Mouse (Mus musculus): ENCODE measurements around the gene Tubg1. TPM values are rescaled to one million over a fixed set of nuclear protein-coding genes. Genes with fewer than 3 reads are reported as not detected.

The Tubg1 gene
- polyA plus RNA-seq, 1 experiment: 27.3 TPM

DNA sequence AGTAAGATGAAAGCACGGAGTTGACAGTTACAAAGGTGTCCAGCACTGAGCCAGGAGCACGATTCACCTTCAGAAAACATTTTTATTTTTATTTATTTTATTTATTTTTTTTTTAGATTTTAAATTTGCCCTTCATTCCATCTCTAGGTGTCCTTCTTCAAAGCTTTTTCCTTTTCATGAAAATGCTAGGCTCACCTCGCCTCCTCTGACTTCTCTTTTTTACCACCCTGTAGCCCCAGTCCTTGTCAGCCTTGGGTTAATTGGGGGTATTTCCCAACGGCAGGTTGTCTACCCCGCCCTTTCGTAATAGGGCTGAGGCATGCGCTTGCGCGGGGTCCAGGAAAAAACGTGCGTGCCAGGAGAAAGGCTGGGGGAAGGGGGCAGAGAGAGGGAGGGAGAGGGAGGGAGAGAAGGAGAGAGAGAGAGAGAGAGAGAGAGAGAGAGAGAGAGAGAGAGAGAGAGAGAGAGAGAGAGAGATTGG, 55.9 kb downstream of the Tubg1 start:
- no peak overlapping the region for H3K4me3 ChIP-seq (ENCODE audit: control insufficient read depth, low read depth, low read length)
- peaks cover 25% of the 10 kb centered on the region for H3K4me1 ChIP-seq (ENCODE audit: control insufficient read depth, insufficient read depth, low read length)
- TF ChIP-seq CTCF (IDR thresholded peaks at IDR 0.05; ENCODE audit: control insufficient read depth, insufficient read depth, insufficient replicate concordance, low read depth, low read length) (no peak), POLR2A (IDR thresholded peaks at IDR 0.05; ENCODE audit: control insufficient read depth, low read depth, low read length) (no peak)
- H3K27me3 ChIP-seq (ENCODE audit: control insufficient read depth, insufficient read depth, low read length): peaks cover 2% of the 10 kb centered on the region; the same call in 1 of the 2 replicates
- no peaks in the 10 kb centered on the region for H3K36me3 ChIP-seq (ENCODE audit: control insufficient read depth, insufficient read depth, low read length)
- no peak overlapping the region for H3K27ac ChIP-seq (ENCODE audit: control insufficient read depth, insufficient read depth, low read depth, low read length)

Other genes starting within 250 kb of the Tubg1 start
- 25.0 and 30.2 TPM in 2 replicates for gene Stat3, start 180.4 kb upstream of the Tubg1 start, polyA plus RNA-seq (2012; rRNA removed)
- 5.1 and 6.1 TPM in 2 replicates for gene Cavin1, start 149.1 kb upstream of the Tubg1 start, polyA plus RNA-seq (2012; rRNA removed)
- gene Atp6v0a1, start 110.5 kb upstream of the Tubg1 start, polyA plus RNA-seq (2012; rRNA removed): 18.1 and 23.7 TPM in 2 replicates
- 46.2 and 46.3 TPM in 2 replicates for gene Naglu, start 49.9 kb upstream of the Tubg1 start, polyA plus RNA-seq (2012; rRNA removed)
- 0.66 and 0.88 TPM in 2 replicates for gene Hsd17b1, start 41.5 kb upstream of the Tubg1 start, polyA plus RNA-seq (2012; rRNA removed)
- gene Coasy, start 37.4 kb upstream of the Tubg1 start, polyA plus RNA-seq (2012; rRNA removed): 21.0 and 21.7 TPM in 2 replicates
- gene Mlx, start 32.7 kb upstream of the Tubg1 start, polyA plus RNA-seq (2012; rRNA removed): 6.4 and 6.7 TPM in 2 replicates
- 77.6 and 77.9 TPM in 2 replicates for gene Psmc3ip, start 24.5 kb upstream of the Tubg1 start, polyA plus RNA-seq (2012; rRNA removed)
- 51.5 and 53.8 TPM in 2 replicates for gene Retreg3, start within 50 bp of the Tubg1 start, polyA plus RNA-seq (2012; rRNA removed)
- gene Tubg2, start 36.0 kb downstream of the Tubg1 start, polyA plus RNA-seq (2012; rRNA removed): 1.6 and 1.9 TPM in 2 replicates
- 0.40 and 0.44 TPM in 2 replicates for gene Cntnap1, start 50.6 kb downstream of the Tubg1 start, polyA plus RNA-seq (2012; rRNA removed)
- gene Plekhh3, start 51.4 kb downstream of the Tubg1 start, polyA plus RNA-seq (2012; rRNA removed): 2.6 and 4.1 TPM in 2 replicates
- gene Ccr10, start 55.5 kb downstream of the Tubg1 start, polyA plus RNA-seq (2012; rRNA removed): 0.05 TPM in 1 of 2 replicates, not detected in the other
- 14.3 and 14.5 TPM in 2 replicates for gene Ezh1, start 106.5 kb downstream of the Tubg1 start, polyA plus RNA-seq (2012; rRNA removed)
- gene Ramp2, start 126.1 kb downstream of the Tubg1 start, polyA plus RNA-seq (2012; rRNA removed): 5.6 and 5.8 TPM in 2 replicates
- 26.1 and 26.2 TPM in 2 replicates for gene Vps25, start 133.8 kb downstream of the Tubg1 start, polyA plus RNA-seq (2012; rRNA removed)
- gene Wnk4, start 140.6 kb downstream of the Tubg1 start, polyA plus RNA-seq (2012; rRNA removed): 10.8 and 12.3 TPM in 2 replicates
- gene Cntd1, start 159.1 kb downstream of the Tubg1 start, polyA plus RNA-seq (2012; rRNA removed): 37.1 and 54.6 TPM in 2 replicates
- gene Coa3, start 159.2 kb downstream of the Tubg1 start, polyA plus RNA-seq (2012; rRNA removed): 46.6 and 62.4 TPM in 2 replicates
- 111 and 116 TPM in 2 replicates for gene Becn1, start 182.3 kb downstream of the Tubg1 start, polyA plus RNA-seq (2012; rRNA removed)
- gene Psme3, start 196.3 kb downstream of the Tubg1 start, polyA plus RNA-seq (2012; rRNA removed): 59.1 and 74.5 TPM in 2 replicates
- 4.7 TPM in 2 replicates for gene Aoc2, start 205.1 kb downstream of the Tubg1 start, polyA plus RNA-seq (2012; rRNA removed)
- gene Aoc3, start 210.7 kb downstream of the Tubg1 start, polyA plus RNA-seq (2012; rRNA removed): 4.2 and 4.4 TPM in 2 replicates
- not detected in 2 replicates for gene G6pc, start 247.6 kb downstream of the Tubg1 start, polyA plus RNA-seq (2012; rRNA removed)